Mouse (Mus musculus): ENCODE measurements around the gene Mrps18c.

- TF ChIP-seq CTCF (IDR thresholded peaks at IDR 0.05; ENCODE audit: extremely low read depth, insufficient read depth, insufficient read length, insufficient replicate concordance) (no peak), POLR2A (IDR thresholded peaks at IDR 0.05; ENCODE audit: low read depth, low read length) (no peak)
These were observed 45.0 kb upstream of the Mrps18c start for GRCm38 (mm10) chr5:100753407-100753806.

Data from spleen, adult 2 months (tissue).